Mouse (Mus musculus): ENCODE results near the gene Myrip. TPM values are rescaled to one million over a fixed set of nuclear protein-coding genes. Genes with fewer than 3 reads are reported as not detected.
"Not testable (repeated sequence)": the region's sequence is repeated elsewhere in the genome, so short reads cannot be mapped to it uniquely, and the experiment has no call there.

The Myrip gene
- 0.47 and 0.83 TPM in 2 replicates for polyA plus RNA-seq (2016; fragmentation: Nextera tagmentation; extraction: Ambion mirVana)

DNA sequence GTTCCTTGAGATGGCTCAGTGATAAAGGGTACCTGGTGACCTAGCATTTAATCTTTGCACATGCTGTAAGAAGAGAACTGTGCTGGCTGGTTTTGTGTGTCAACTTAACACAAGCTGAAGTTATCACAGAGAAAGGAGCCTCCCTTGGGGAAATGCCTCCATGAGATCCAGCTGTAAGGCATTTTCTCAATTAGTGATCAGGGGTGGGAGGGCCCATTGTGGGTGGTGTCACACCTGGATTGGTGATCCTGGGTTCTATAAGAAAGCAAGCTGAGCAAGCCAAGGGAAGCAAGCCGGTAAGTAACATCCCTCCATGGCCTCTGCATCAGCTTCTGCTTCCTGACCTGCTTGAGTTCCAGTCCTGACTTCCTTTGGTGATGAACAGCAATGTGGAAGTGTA, at the start of gene Myrip:
TSS of gene Myrip (plus strand) at position 301 of the 400 bp plus-strand sequence.
- not testable (repeated sequence) for H3K9me3 ChIP-seq; ATAC-seq (ENCODE audit: insufficient number of reproducible peaks, insufficient read depth, low FRiP score, low TSS enrichment); H3K4me3 ChIP-seq; H3K9ac ChIP-seq; H3K36me3 ChIP-seq; H3K27ac ChIP-seq; H3K4me2 ChIP-seq (replicated peaks)
- Histone ChIP-seq H3K27me3 (peaks cover 54% of the 10 kb centered on the region), H3K4me1 (peaks cover 10% of the 10 kb centered on the region)
- 72% methylated on average over 1 of the region's 1 CpGs for WGBS

DNA sequence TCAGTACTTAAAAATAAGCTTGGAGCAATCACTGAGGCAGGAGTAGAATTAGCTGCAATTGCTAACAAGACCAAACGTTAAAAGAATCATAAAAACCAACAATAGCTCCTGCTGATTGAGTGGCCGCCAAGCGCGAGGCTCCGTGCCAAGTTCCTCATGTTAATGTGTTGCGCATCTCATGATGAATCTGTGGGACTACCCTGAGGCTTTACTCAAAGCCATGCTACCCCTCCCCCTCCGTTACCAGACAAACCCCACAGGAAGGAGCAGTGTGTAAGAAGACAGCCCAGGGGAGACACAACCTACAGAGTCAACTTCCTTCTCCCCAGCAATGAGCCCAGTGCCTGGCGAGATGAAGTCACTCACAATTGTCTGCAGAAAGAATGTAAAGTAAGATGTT, 41.5 kb upstream of the Myrip start:
- 80% methylated on average over 8 of the region's 8 CpGs for WGBS
- Histone ChIP-seq H3K4me3 (no peak overlapping the region), H3K9me3 (no peaks in the 10 kb centered on the region), H3K36me3 (no peaks in the 10 kb centered on the region), H3K27me3 (no peaks in the 10 kb centered on the region), H3K4me1 (0 out of 2 replicates have a peak, but pooled peaks cover 3% of the 10 kb centered on the region), H3K9ac (no peak overlapping the region), H3K27ac (no peak overlapping the region), H3K4me2 (replicated peaks) (no peak overlapping the region)
- no peak for ATAC-seq (ENCODE audit: insufficient number of reproducible peaks, insufficient read depth, low FRiP score, low TSS enrichment)

DNA sequence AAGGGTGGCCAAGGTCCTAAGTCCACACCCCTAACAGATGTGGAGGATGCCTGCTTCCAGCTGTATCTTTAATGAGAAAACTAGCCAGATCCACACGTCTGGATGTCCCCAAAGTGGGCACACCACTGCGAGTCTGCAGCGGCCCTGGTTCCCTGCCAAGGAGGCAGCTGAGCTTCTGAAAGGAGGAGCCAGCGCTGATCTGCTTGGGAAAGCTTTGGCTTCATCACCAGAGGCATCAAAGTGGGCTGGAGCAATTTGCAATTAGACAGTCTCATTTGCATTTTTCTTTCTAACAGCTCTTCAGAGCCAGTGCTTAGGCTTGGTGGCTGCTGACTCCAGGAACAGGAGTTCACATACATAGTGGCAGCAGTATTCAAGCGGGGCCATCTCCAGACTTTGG, 37.3 kb upstream of the Myrip start:
- Histone ChIP-seq H3K4me2 (replicated peaks) (no peak overlapping the region), H3K9me3 (no peaks in the 10 kb centered on the region), H3K4me3 (no peak overlapping the region), H3K4me1 (0 out of 2 replicates have a peak, but pooled peaks cover 3% of the 10 kb centered on the region), H3K36me3 (no peaks in the 10 kb centered on the region), H3K27ac (no peak overlapping the region), H3K27me3 (no peaks in the 10 kb centered on the region), H3K9ac (no peak overlapping the region)
- WGBS, result 57% methylated on average over 5 of the region's 5 CpGs
- ATAC-seq (ENCODE audit: insufficient number of reproducible peaks, insufficient read depth, low FRiP score, low TSS enrichment), result no peak

DNA sequence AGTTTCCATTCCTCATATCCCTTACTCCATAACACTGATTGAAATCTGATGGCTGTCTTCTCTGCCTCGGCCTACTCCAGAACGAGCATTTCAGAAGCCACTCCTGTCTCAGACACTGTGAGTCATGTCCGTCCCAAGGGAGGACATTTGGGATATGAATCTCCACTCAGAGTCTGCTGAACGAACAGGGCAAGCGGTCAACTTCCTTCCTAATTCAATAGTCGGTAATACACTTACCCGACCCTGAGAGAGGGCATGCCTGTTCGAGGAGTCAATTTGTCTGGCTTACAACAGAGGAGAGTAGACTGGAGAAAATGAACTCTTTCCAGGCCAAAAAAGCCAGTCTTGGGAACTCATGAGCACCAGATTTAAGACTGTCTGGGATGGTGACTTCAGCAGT, 28.2 kb upstream of the Myrip start:
- no peak overlapping the region for H3K9ac ChIP-seq
- no peak overlapping the region for H3K4me2 ChIP-seq (replicated peaks)
- no peak overlapping the region for H3K4me3 ChIP-seq
- H3K9me3 ChIP-seq, result no peaks in the 10 kb centered on the region
- 58% methylated on average over 8 of the region's 8 CpGs for WGBS
- H3K36me3 ChIP-seq, result no peaks in the 10 kb centered on the region
- no peak overlapping the region for H3K27ac ChIP-seq
- ATAC-seq (ENCODE audit: insufficient number of reproducible peaks, insufficient read depth, low FRiP score, low TSS enrichment), result no peak
- H3K27me3 ChIP-seq, result no peaks in the 10 kb centered on the region
- H3K4me1 ChIP-seq, result no peaks in the 10 kb centered on the region

DNA sequence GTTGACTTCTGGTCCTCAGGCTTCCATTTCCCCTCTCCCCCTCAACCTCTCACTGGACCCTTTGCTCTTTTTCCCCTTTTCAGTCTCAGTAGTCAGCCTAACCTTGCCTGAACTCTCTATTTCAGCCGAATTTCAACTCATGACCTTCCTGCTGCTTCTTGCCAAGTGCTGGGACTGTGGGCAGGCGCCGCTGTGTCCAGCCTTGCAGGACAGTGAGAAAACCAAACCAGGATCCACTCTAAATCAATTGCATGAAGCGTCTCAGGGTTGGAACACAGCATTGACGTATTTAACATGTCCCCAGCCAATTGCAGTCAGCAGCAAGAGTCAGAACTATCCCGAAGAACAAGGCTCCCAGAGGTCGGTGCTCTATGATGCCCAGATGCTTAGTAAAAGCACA, 26.1 kb upstream of the Myrip start:
- Histone ChIP-seq H3K27ac (no peak overlapping the region), H3K9ac (no peak overlapping the region), H3K36me3 (no peaks in the 10 kb centered on the region), H3K4me2 (replicated peaks) (no peak overlapping the region), H3K27me3 (no peaks in the 10 kb centered on the region), H3K4me3 (no peak overlapping the region), H3K9me3 (no peaks in the 10 kb centered on the region), H3K4me1 (no peaks in the 10 kb centered on the region)
- WGBS, result 82% methylated on average over 7 of the region's 7 CpGs
- ATAC-seq (ENCODE audit: insufficient number of reproducible peaks, insufficient read depth, low FRiP score, low TSS enrichment), result no peak

DNA sequence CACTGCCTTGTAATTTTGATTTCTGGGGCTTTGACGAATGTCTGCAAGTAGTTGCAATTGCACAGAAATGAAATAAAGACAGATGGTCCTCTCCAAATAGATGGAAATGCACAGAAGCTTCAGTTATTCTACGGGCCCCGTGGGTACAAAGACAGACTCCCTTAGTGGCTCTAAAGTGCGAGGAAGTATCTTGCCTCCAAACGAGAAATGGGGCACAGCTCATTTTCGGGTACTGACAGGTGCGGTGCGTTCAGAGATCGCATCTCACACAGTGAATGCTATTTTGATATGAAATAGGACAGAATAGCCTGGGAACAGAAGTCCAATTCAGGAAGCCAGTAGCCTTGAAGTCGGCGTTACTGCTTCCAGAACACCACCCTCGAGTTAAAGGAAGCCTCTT, 20.2 kb upstream of the Myrip start:
- no peaks in the 10 kb centered on the region for H3K36me3 ChIP-seq

DNA sequence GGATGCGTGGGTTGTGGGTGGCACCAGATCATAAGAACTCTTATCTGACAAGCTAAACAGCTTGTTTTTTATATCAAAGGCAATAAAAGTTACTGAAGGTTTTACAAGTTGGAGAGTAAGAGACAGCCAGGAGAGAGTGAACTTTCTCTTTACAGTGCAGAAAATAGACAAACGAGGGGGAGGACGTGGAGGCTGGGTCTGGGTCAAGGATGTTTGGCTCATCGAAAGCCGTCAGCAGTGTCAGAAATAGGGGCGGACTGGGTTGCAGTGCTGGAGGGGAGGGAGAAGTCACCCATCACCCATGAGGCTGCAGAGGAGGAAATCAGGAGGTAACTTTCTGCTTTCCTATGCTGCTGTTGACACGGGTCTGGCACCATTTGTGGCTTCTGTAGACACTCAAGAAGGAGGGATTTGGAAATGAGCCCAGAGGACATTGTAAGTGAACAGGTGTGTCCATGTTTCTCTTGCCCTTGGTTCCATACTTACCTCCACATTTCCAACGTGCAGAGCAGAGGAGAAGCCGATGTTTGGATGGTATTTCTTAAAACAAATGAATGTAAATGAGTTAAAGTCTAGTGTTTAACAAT, 18.8 kb upstream of the Myrip start:
- Histone ChIP-seq H3K9ac (no peak overlapping the region), H3K27me3 (no peaks in the 10 kb centered on the region), H3K36me3 (no peaks in the 10 kb centered on the region), H3K9me3 (no peaks in the 10 kb centered on the region), H3K27ac (no peak overlapping the region), H3K4me2 (replicated peaks) (no peak overlapping the region), H3K4me3 (no peak overlapping the region), H3K4me1 (no peaks in the 10 kb centered on the region)
- WGBS, result 81% methylated on average over 9 of the region's 9 CpGs
- ATAC-seq (ENCODE audit: insufficient number of reproducible peaks, insufficient read depth, low FRiP score, low TSS enrichment), result no peak

More for the DNA sequence above, 20.2 kb upstream of the Myrip start:
- Histone ChIP-seq H3K27me3 (no peaks in the 10 kb centered on the region), H3K4me1 (no peaks in the 10 kb centered on the region), H3K4me3 (no peak overlapping the region), H3K9me3 (no peaks in the 10 kb centered on the region), H3K4me2 (replicated peaks) (no peak overlapping the region), H3K27ac (no peak overlapping the region), H3K9ac (no peak overlapping the region)
- WGBS, result 91% methylated on average over 12 of the region's 12 CpGs
- ATAC-seq (ENCODE audit: insufficient number of reproducible peaks, insufficient read depth, low FRiP score, low TSS enrichment), result no peak

DNA sequence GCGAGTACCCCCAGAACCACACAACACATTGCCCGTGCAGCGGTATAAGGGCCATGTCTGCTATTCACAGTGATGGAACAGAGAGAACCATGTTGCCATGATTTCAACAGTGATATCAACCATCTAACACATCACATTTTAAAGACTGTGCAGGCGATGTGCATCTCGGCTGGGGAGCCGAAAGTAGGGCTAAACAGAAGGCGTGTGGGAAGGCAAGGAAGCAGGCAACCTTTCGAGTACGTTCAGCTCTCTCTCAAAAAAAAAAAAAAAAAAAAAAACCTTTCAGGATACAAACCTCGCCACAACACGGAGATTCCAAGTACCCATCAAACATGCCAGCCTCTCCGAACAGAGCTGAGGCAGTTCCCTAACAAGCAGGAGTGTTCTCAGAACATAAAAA, 17.8 kb upstream of the Myrip start:
- no peak overlapping the region for H3K4me3 ChIP-seq
- no peak overlapping the region for H3K9ac ChIP-seq
- H3K9me3 ChIP-seq, result no peaks in the 10 kb centered on the region
- H3K4me1 ChIP-seq, result no peaks in the 10 kb centered on the region
- H3K27ac ChIP-seq, result no peak overlapping the region
- WGBS, result 91% methylated on average over 12 of the region's 12 CpGs
- ATAC-seq (ENCODE audit: insufficient number of reproducible peaks, insufficient read depth, low FRiP score, low TSS enrichment), result no peak
- no peaks in the 10 kb centered on the region for H3K36me3 ChIP-seq
- no peak overlapping the region for H3K4me2 ChIP-seq (replicated peaks)
- H3K27me3 ChIP-seq, result no peaks in the 10 kb centered on the region

DNA sequence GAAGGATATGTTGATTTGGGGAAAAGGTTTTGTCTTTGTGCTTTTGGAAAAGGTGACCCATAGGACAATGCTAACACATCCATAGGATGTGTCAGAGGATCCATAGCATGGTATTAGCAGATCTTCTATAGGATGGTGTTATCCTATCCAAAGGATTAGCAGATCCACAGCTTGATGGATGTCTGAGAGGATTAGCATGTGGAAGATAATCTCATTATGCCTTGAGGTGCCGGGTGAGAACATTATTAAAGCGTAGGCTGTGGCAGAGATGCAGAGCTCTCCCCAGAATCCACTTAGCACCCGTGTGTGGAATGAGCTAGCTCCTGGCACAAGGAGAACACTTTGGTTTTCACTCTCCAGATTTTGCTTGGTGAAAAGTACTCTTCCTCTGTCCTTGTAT, 13.3 kb upstream of the Myrip start:
- no peaks in the 10 kb centered on the region for H3K9me3 ChIP-seq
- H3K4me2 ChIP-seq (replicated peaks), result no peak overlapping the region
- 45% methylated on average over 3 of the region's 3 CpGs for WGBS
- H3K4me1 ChIP-seq, result no peaks in the 10 kb centered on the region
- no peak for ATAC-seq (ENCODE audit: insufficient number of reproducible peaks, insufficient read depth, low FRiP score, low TSS enrichment)
- H3K4me3 ChIP-seq, result no peak overlapping the region
- H3K27me3 ChIP-seq, result no peaks in the 10 kb centered on the region
- H3K36me3 ChIP-seq, result no peaks in the 10 kb centered on the region
- no peak overlapping the region for H3K9ac ChIP-seq
- no peak overlapping the region for H3K27ac ChIP-seq

DNA sequence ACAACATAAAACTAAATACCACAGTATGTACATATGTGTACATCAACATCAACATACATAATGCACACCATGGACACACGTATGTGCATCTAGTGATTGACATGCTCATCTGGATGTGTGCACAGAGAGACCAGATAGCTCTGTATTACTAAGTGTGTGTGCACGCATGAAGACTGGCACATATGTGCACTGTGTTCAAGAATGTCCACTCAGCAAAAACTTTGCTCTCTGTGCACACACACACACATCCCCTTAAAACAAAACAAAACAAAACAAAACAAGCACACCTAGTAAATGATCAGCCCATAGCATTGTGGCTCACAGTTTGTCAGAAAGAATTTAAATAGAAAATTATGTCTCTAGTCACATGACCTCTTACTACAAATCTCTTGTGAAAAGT, 10.9 kb upstream of the Myrip start:
- ATAC-seq (ENCODE audit: insufficient number of reproducible peaks, insufficient read depth, low FRiP score, low TSS enrichment), result no peak
- Histone ChIP-seq H3K36me3 (no peaks in the 10 kb centered on the region), H3K4me3 (no peak overlapping the region), H3K4me1 (no peaks in the 10 kb centered on the region), H3K9ac (no peak overlapping the region), H3K4me2 (replicated peaks) (no peak overlapping the region), H3K9me3 (no peaks in the 10 kb centered on the region), H3K27me3 (no peaks in the 10 kb centered on the region), H3K27ac (no peak overlapping the region)
- 85% methylated on average over 2 of the region's 2 CpGs for WGBS

DNA sequence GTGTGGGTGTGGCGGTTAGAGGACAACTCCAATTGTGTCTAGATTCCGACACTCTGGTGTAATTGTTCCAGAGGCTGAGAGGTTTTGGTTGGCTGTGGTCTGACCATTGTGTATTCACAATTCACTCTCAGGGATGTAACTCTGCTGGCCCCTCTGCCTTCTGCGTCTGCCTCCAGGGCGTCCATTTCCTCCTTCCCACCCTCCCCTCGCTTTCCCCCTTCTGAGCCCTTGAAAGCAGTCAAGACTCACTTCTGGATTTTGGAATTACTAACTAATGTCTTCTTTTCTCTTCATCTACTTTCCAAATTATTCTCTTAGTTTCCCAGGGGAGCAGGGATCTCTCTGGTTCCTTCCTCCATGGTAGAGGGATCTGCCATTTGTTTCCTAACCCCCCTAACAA, 8.8 kb upstream of the Myrip start:
- no peaks in the 10 kb centered on the region for H3K36me3 ChIP-seq
- H3K4me3 ChIP-seq, result no peak overlapping the region
- 44% methylated on average over 5 of the region's 5 CpGs for WGBS
- H3K27ac ChIP-seq, result no peak overlapping the region
- H3K4me2 ChIP-seq (replicated peaks), result no peak overlapping the region
- no peak for ATAC-seq (ENCODE audit: insufficient number of reproducible peaks, insufficient read depth, low FRiP score, low TSS enrichment)
- no peaks in the 10 kb centered on the region for H3K27me3 ChIP-seq
- no peaks in the 10 kb centered on the region for H3K9me3 ChIP-seq
- no peaks in the 10 kb centered on the region for H3K4me1 ChIP-seq
- H3K9ac ChIP-seq, result no peak overlapping the region

DNA sequence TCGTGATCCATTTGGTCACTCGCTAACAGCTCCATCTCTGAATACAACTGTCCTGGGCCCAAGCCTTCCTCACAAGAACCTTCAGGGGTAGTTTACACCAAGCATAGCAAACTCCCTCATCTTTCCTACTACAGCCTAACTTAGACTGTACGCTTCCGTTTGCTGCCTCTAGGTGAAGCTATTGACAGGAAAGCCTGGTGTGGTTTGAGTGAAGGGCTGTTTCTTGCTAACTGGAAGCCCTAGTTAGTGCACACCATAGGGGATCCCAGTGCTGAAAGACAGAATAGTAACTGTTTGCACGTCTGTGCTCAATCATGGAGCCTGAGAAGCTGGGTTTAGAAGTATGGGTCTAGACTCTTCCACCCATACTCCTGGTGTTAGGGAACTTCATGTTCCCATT, 5.8 kb upstream of the Myrip start:
- no peaks in the 10 kb centered on the region for H3K9me3 ChIP-seq
- H3K4me2 ChIP-seq (replicated peaks), result no peak overlapping the region
- H3K27me3 ChIP-seq, result peaks cover 4% of the 10 kb centered on the region; the same call in 1 of the 2 replicates
- no peak overlapping the region for H3K9ac ChIP-seq
- ATAC-seq (ENCODE audit: insufficient number of reproducible peaks, insufficient read depth, low FRiP score, low TSS enrichment), result no peak
- H3K4me1 ChIP-seq, result no peaks in the 10 kb centered on the region
- no peak overlapping the region for H3K27ac ChIP-seq
- no peaks in the 10 kb centered on the region for H3K36me3 ChIP-seq
- WGBS, result 80% methylated on average over 5 of the region's 5 CpGs
- H3K4me3 ChIP-seq, result no peak overlapping the region

DNA sequence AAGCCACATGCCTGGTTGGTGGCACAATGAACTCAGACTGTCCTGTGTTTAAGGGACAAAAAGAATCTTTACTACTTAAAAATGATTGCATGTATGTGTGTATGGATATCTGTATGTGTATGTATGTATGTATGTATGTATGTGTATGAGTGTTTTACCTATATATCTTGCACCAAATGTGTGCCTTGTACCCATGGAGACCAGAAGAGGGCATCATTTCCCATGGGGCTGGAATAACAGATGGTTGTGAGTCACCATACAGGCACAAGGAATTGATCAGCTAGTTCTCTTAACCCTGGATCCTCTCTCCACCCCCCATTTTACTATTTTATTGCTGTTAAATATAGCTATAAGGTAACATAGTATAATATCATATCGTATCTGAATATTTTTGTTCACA, 4.4 kb upstream of the Myrip start:
- no peaks in the 10 kb centered on the region for H3K4me1 ChIP-seq
- H3K27me3 ChIP-seq, result peaks cover 11% of the 10 kb centered on the region
- no peak overlapping the region for H3K4me2 ChIP-seq (replicated peaks)
- 89% methylated on average over 1 of the region's 1 CpGs for WGBS
- no peaks in the 10 kb centered on the region for H3K36me3 ChIP-seq
- no peak overlapping the region for H3K27ac ChIP-seq
- H3K9ac ChIP-seq, result no peak overlapping the region
- no peaks in the 10 kb centered on the region; the same call in 1 of the 2 replicates for H3K9me3 ChIP-seq
- no peak for ATAC-seq (ENCODE audit: insufficient number of reproducible peaks, insufficient read depth, low FRiP score, low TSS enrichment)
- H3K4me3 ChIP-seq, result no peak overlapping the region
